Mouse (Mus musculus) midbrain, embryonic 13.5 days (tissue): ENCODE data around the gene Gm5737. TPM values are rescaled to one million over a fixed set of nuclear protein-coding genes. Genes with fewer than 3 reads are reported as not detected.

Experiments
- ATAC-seq: fragments of 200-750 bp; cut with Nextera tagmentation; 2 replicates; pipeline ENCODE4 v1.8.0; 2017; ENCODE audit warnings: mild to moderate bottlenecking, moderate TSS enrichment, moderate library complexity
- H3K27ac ChIP-seq: fragments of 300-500 bp; sonication (generic); 2 replicates; pipeline ENCODE4 v1.5.1; 2015; ENCODE audit warnings: inconsistent platforms, mild to moderate bottlenecking, moderate library complexity
- H3K27me3 ChIP-seq: fragments of 300-500 bp; sonication (generic); 2 replicates; pipeline ENCODE4 v1.6.1; 2015; ENCODE audit warnings: mild to moderate bottlenecking, inconsistent platforms
- H3K36me3 ChIP-seq: fragments of 300-500 bp; sonication (generic); 2 replicates; pipeline ENCODE4 v1.6.1; 2015; ENCODE audit warnings: mild to moderate bottlenecking, inconsistent platforms
- H3K4me1 ChIP-seq: fragments of 300-500 bp; sonication (generic); replicated peaks from 2 replicates; pipeline ENCODE4 v1.6.1; 2015; ENCODE audit warnings: inconsistent platforms
- H3K4me2 ChIP-seq: fragments of 300-500 bp; sonication (generic); replicated peaks from 2 replicates; pipeline ENCODE4 v1.6.1; 2015; ENCODE audit warnings: moderate library complexity, mild to moderate bottlenecking, inconsistent platforms
- H3K4me3 ChIP-seq: fragments of 300-500 bp; sonication (generic); replicated peaks from 2 replicates; pipeline ENCODE4 v1.5.1; 2015; ENCODE audit warnings: mild to moderate bottlenecking, inconsistent platforms
- H3K9ac ChIP-seq: fragments of 300-500 bp; sonication (generic); replicated peaks from 2 replicates; pipeline ENCODE4 v1.6.1; 2015; ENCODE audit warnings: mild to moderate bottlenecking, inconsistent platforms
- H3K9me3 ChIP-seq: fragments of 300-500 bp; sonication (generic); 2 replicates; pipeline ENCODE4 v1.6.1; 2016; ENCODE audit warnings: mild to moderate bottlenecking, inconsistent platforms
- WGBS: fragments of 180-500 bp; shearing (Covaris S2); methylation state at CpG from one replicate; pipeline ENCODE4 v1.1.7; 2015; 5-methylcytosine and 5-hydroxymethylcytosine counted together
- polyA plus RNA-seq: library from polyadenylated mRNA; unstranded; fragments of >200 nt; fragmentation: Nextera tagmentation; extraction: Ambion mirVana; gene quantifications from 2 replicates; pipeline ENCODE4 v1.2.1, GENCODE M21; 2015

Gene Gm5737
- polyA plus RNA-seq, 1 experiment from 2014 or later: not detected

GRCm38 (mm10) chr7:120830431-120831381 lies 18.5 kb downstream of the Gm5737 start:
- no peaks in the 10 kb centered on the region for H3K36me3 ChIP-seq
- H3K27me3 ChIP-seq: peaks cover 46% of the 10 kb centered on the region
- peaks cover 19% of the 10 kb centered on the region for H3K4me1 ChIP-seq
- H3K4me3 ChIP-seq: peak overlapping the region; percentile 54
- peak overlapping the region; percentile 69 for H3K9ac ChIP-seq
- peak overlapping the region; percentile 86 for H3K4me2 ChIP-seq
- ATAC-seq: no peak
- WGBS: 2% methylated on average over 46 of the region's 46 CpGs
- H3K9me3 ChIP-seq: no peaks in the 10 kb centered on the region
- no peak overlapping the region for H3K27ac ChIP-seq

- Histone ChIP-seq H3K4me1 (peaks cover 23% of the 10 kb centered on the region), H3K27ac (peak overlapping the region; percentile 49), H3K9ac (0 out of 2 replicates have a peak overlapping the region, but pooled peaks have one; percentile 52), H3K27me3 (peaks cover 30% of the 10 kb centered on the region), H3K36me3 (no peaks in the 10 kb centered on the region), H3K4me3 (peak overlapping the region; percentile 62), H3K4me2 (peak overlapping the region; percentile 52), H3K9me3 (no peaks in the 10 kb centered on the region)
- ATAC-seq: no peak
- WGBS: 50% methylated on average over 6 of the region's 6 CpGs
These were observed 22.3 kb downstream of the Gm5737 start for GRCm38 (mm10) chr7:120834426-120834825.

GRCm38 (mm10) chr7:120834863-120835372 lies 22.8 kb downstream of the Gm5737 start:
- Histone ChIP-seq H3K4me2 (peak overlapping the region; percentile 52), H3K27ac (peak overlapping the region; percentile 49), H3K4me3 (peak overlapping the region; percentile 62), H3K9ac (peak overlapping the region; percentile 52; the same call in 1 of the 2 replicates), H3K27me3 (peaks cover 25% of the 10 kb centered on the region), H3K4me1 (peaks cover 23% of the 10 kb centered on the region), H3K36me3 (no peaks in the 10 kb centered on the region), H3K9me3 (no peaks in the 10 kb centered on the region)
- ATAC-seq: peak; percentile 78
- 12% methylated on average over 14 of the region's 14 CpGs for WGBS

GRCm38 (mm10) chr7:120835449-120836359 lies 23.5 kb downstream of the Gm5737 start:
- H3K4me3 ChIP-seq: peak overlapping the region; percentile 62
- no peaks in the 10 kb centered on the region for H3K36me3 ChIP-seq
- under 1% methylated on average over 41 of the region's 41 CpGs for WGBS
- peaks cover 21% of the 10 kb centered on the region for H3K27me3 ChIP-seq
- peak overlapping the region; percentile 77 for H3K27ac ChIP-seq
- no peaks in the 10 kb centered on the region for H3K9me3 ChIP-seq
- peak overlapping the region; percentile 67 for H3K9ac ChIP-seq
- H3K4me2 ChIP-seq: peak overlapping the region; percentile 52
- ATAC-seq: peak; percentile 88
- H3K4me1 ChIP-seq: peaks cover 16% of the 10 kb centered on the region

GRCm38 (mm10) chr7:120836361-120836760 lies 24.2 kb downstream of the Gm5737 start:
- Histone ChIP-seq H3K27ac (peak overlapping the region; percentile 77; the same call in 1 of the 2 replicates), H3K27me3 (peaks cover 19% of the 10 kb centered on the region)

GRCm38 (mm10) chr7:120838436-120839160 lies 26.4 kb downstream of the Gm5737 start:
- no peaks in the 10 kb centered on the region for H3K36me3 ChIP-seq

More at GRCm38 (mm10) chr7:120836361-120836760, 24.2 kb downstream of the Gm5737 start:
- H3K36me3 ChIP-seq: no peaks in the 10 kb centered on the region
- H3K4me3 ChIP-seq: peak overlapping the region; percentile 62
- ATAC-seq: no peak
- H3K9me3 ChIP-seq: no peaks in the 10 kb centered on the region
- H3K4me2 ChIP-seq: peak overlapping the region; percentile 52
- peaks cover 11% of the 10 kb centered on the region; the same call in 1 of the 2 replicates for H3K4me1 ChIP-seq
- peak overlapping the region; percentile 67; the same call in 1 of the 2 replicates for H3K9ac ChIP-seq
- WGBS: 3% methylated on average over 12 of the region's 12 CpGs

GRCm38 (mm10) chr7:120839786-120840185 lies 27.6 kb downstream of the Gm5737 start:
- H3K9ac ChIP-seq: no peak overlapping the region

More at GRCm38 (mm10) chr7:120838436-120839160, 26.4 kb downstream of the Gm5737 start:
- Histone ChIP-seq H3K9ac (no peak overlapping the region), H3K4me2 (no peak overlapping the region), H3K27me3 (peaks cover under 1% of the 10 kb centered on the region; the same call in 1 of the 2 replicates), H3K9me3 (no peaks in the 10 kb centered on the region), H3K4me1 (peaks cover 10% of the 10 kb centered on the region), H3K4me3 (no peak overlapping the region), H3K27ac (no peak overlapping the region)
- 78% methylated on average over 5 of the region's 5 CpGs for WGBS
- no peak for ATAC-seq

GRCm38 (mm10) chr7:120842345-120843036 lies 30.3 kb downstream of the Gm5737 start, which contains the start of gene Eef2k:
Gene Eef2k, plus strand, starts transcription at chr7:120842831.
- Histone ChIP-seq H3K9me3 (no peaks in the 10 kb centered on the region), H3K36me3 (no peaks in the 10 kb centered on the region), H3K27ac (peak within 1 kb of the TSS; percentile 96), H3K4me3 (peak within 1 kb of the TSS; percentile 65), H3K27me3 (peaks cover 14% of the 10 kb centered on the region), H3K9ac (peak within 1 kb of the TSS; percentile 92), H3K4me2 (peak within 1 kb of the TSS; percentile 80), H3K4me1 (peaks cover 18% of the 10 kb centered on the region)
- peak; percentile 96 for ATAC-seq
- 4% methylated on average over 35 of the region's 35 CpGs for WGBS

More at GRCm38 (mm10) chr7:120839786-120840185, 27.6 kb downstream of the Gm5737 start:
- H3K4me3 ChIP-seq: no peak overlapping the region
- ATAC-seq: no peak
- WGBS: 83% methylated on average over 2 of the region's 2 CpGs
- H3K27ac ChIP-seq: no peak overlapping the region
- H3K9me3 ChIP-seq: no peaks in the 10 kb centered on the region
- H3K4me2 ChIP-seq: no peak overlapping the region
- no peaks in the 10 kb centered on the region for H3K36me3 ChIP-seq
- peaks cover 4% of the 10 kb centered on the region; the same call in 1 of the 2 replicates for H3K27me3 ChIP-seq
- H3K4me1 ChIP-seq: peaks cover 17% of the 10 kb centered on the region

GRCm38 (mm10) chr7:120843037-120843621 lies 31.0 kb downstream of the Gm5737 start:
- peaks cover 18% of the 10 kb centered on the region for H3K4me1 ChIP-seq
- no peaks in the 10 kb centered on the region for H3K9me3 ChIP-seq
- peak; percentile 78 for ATAC-seq
- H3K36me3 ChIP-seq: no peaks in the 10 kb centered on the region
- WGBS: under 1% methylated on average over 40 of the region's 40 CpGs
- peak overlapping the region; percentile 65 for H3K4me3 ChIP-seq
- H3K27me3 ChIP-seq: peaks cover 14% of the 10 kb centered on the region
- H3K4me2 ChIP-seq: peak overlapping the region; percentile 80
- peak overlapping the region; percentile 92 for H3K9ac ChIP-seq
- H3K27ac ChIP-seq: peak overlapping the region; percentile 96

- Histone ChIP-seq H3K27ac (peak overlapping the region; percentile 96), H3K4me1 (peaks cover 18% of the 10 kb centered on the region), H3K9ac (peak overlapping the region; percentile 92), H3K4me3 (peak overlapping the region; percentile 65), H3K27me3 (peaks cover 14% of the 10 kb centered on the region), H3K9me3 (no peaks in the 10 kb centered on the region), H3K36me3 (no peaks in the 10 kb centered on the region), H3K4me2 (peak overlapping the region; percentile 80)
- WGBS: 2% methylated on average over 16 of the region's 16 CpGs
- ATAC-seq: peak; percentile 34
These were observed 31.8 kb downstream of the Gm5737 start for GRCm38 (mm10) chr7:120843852-120844435.
